Mouse (Mus musculus) stomach, embryonic 15.5 days (tissue): ENCODE data around the gene Jagn1. TPM values are rescaled to one million over a fixed set of nuclear protein-coding genes. Genes with fewer than 3 reads are reported as not detected.

Experiments used
- ATAC-seq: fragments of 200-750 bp; cut with Nextera tagmentation; 2 replicates; pipeline ENCODE4 v1.8.0; 2017; ENCODE audit warnings: low read depth, moderate number of reproducible peaks, moderate TSS enrichment; ENCODE audit not compliant: insufficient read depth, low FRiP score
- H3K27ac ChIP-seq: fragments of 300-500 bp; sonication (generic); 2 replicates; pipeline ENCODE4 v1.5.1; 2015; ENCODE audit warnings: mild to moderate bottlenecking, inconsistent platforms
- H3K27me3 ChIP-seq: fragments of 300-500 bp; sonication (generic); replicated peaks from 2 replicates; pipeline ENCODE4 v1.6.1; 2015; ENCODE audit warnings: inconsistent platforms
- H3K36me3 ChIP-seq: fragments of 300-500 bp; sonication (generic); 2 replicates; pipeline ENCODE4 v1.6.1; 2015; ENCODE audit warnings: inconsistent platforms
- H3K4me1 ChIP-seq: fragments of 300-500 bp; sonication (generic); 2 replicates; pipeline ENCODE4 v1.6.1; 2015; ENCODE audit warnings: inconsistent platforms
- H3K4me2 ChIP-seq: fragments of 300-500 bp; sonication (generic); 2 replicates; pipeline ENCODE4 v1.6.1; 2015; ENCODE audit warnings: mild to moderate bottlenecking, inconsistent platforms
- H3K4me3 ChIP-seq: fragments of 300-500 bp; sonication (generic); replicated peaks from 2 replicates; pipeline ENCODE4 v1.5.1; 2015; ENCODE audit warnings: inconsistent platforms
- H3K9ac ChIP-seq: fragments of 300-500 bp; sonication (generic); 2 replicates; pipeline ENCODE4 v1.6.1; 2015; ENCODE audit warnings: inconsistent platforms
- H3K9me3 ChIP-seq: fragments of 300-500 bp; sonication (generic); 2 replicates; pipeline ENCODE4 v1.6.1; 2016; ENCODE audit warnings: inconsistent platforms
- WGBS: fragments of 180-500 bp; shearing (Covaris S2); methylation state at CpG from one replicate; pipeline ENCODE4 v1.1.7; 2015; 5-methylcytosine and 5-hydroxymethylcytosine counted together
- polyA plus RNA-seq: library from polyadenylated mRNA; unstranded; fragments of >200 nt; fragmentation: Nextera tagmentation; extraction: Ambion mirVana; gene quantifications from 2 replicates; pipeline ENCODE4 v1.2.1, GENCODE M21; 2015

The Jagn1 gene
- 84.2 and 91.1 TPM in 2 replicates for polyA plus RNA-seq

DNA sequence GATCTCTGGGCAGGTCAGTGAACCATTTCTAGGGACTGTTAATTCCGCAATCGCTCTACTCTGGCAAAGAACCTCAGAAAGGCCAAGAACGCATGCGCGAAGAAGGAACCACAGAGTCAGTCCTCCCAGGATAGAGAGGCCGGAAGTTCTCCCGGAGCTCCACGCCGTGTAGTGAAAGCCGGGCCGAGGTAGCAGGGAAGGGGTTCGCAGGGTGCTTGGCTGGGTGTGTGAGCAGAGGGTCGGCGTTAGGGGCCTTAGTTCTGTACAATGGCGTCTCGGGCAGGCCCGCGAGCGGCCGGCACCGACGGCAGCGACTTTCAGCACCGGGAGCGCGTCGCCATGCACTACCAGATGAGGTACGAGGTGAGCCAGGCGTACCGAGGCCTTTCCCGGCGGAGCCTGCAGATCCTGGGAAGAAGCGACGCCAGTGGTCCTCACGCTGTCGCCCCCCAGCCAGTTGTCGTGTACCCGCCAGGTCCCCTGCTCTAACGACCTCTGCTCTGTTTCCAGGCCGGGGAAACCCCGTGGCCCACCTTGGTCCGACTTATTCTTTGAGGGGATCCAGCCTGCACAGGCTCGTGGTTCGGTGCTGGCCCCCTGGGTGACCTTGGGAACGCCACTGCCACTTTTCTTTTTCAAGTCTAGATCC, at the start of gene Jagn1:
TSS of gene Jagn1 (plus strand) at position 128 of the 649 bp plus-strand sequence.
- Histone ChIP-seq H3K27me3 (no peaks in the 10 kb centered on the region), H3K4me1 (no peaks in the 10 kb centered on the region), H3K36me3 (peaks cover 14% of the 10 kb centered on the region), H3K27ac (peak within 1 kb of the TSS; percentile 79), H3K9me3 (no peaks in the 10 kb centered on the region), H3K4me3 (peak within 1 kb of the TSS; percentile 99), H3K4me2 (peak within 1 kb of the TSS; percentile 79), H3K9ac (peak within 1 kb of the TSS; percentile 88)
- peak; percentile 89; the same call in 1 of the 2 replicates for ATAC-seq
- WGBS: under 1% methylated on average over 45 of the region's 45 CpGs

DNA sequence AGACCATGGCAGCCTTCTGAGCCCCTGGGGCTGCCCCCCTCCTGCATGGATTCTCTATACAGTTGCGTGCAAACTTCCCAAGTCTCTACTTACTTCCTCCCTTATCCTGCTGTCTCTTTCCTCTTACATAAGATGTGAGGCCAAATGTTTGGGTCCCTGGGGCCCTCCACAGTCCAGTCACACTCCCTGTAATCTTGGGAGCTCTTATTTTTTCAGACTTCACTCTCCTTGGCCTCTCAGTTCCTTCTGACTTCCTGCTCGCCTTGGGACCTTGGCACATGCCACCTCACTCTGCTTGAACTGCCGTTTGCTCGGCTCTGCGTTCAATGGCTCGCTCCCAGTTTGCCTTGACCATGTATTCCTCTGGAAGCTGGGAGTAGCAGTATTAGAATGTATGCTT, 48.4 kb upstream of the Jagn1 start:
- WGBS: 84% methylated on average over 6 of the region's 6 CpGs
- Histone ChIP-seq H3K4me3 (no peak overlapping the region), H3K4me1 (peaks cover 11% of the 10 kb centered on the region), H3K4me2 (no peak overlapping the region), H3K36me3 (peaks cover 22% of the 10 kb centered on the region), H3K9me3 (no peaks in the 10 kb centered on the region), H3K27me3 (no peaks in the 10 kb centered on the region), H3K27ac (no peak overlapping the region), H3K9ac (no peak overlapping the region)
- no peak for ATAC-seq

DNA sequence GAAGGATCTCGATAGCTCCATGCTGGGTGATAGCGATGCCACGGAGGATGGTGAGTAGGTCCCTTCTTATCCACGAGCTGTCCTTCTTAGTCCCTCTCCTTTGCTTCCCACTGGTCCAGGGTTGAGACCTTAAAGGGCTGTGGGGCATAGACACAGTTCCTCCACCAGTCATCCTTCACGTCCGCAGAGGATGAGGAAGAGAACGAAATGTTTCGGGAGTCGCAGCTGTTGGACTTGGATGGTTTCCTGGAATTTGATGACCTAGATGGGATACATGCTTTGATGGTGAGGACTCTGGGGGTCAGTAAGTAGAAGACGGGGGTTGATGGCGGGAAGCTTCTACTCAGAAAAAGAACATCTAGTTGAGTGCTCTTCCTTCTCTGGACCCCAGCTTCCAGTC, 47.6 kb upstream of the Jagn1 start:
- H3K9me3 ChIP-seq: no peaks in the 10 kb centered on the region
- no peaks in the 10 kb centered on the region for H3K27me3 ChIP-seq
- no peak overlapping the region for H3K9ac ChIP-seq
- no peak overlapping the region for H3K27ac ChIP-seq
- no peak overlapping the region for H3K4me3 ChIP-seq
- no peak overlapping the region for H3K4me2 ChIP-seq
- H3K36me3 ChIP-seq: peaks cover 14% of the 10 kb centered on the region
- 88% methylated on average over 11 of the region's 11 CpGs for WGBS
- no peak for ATAC-seq
- peaks cover 11% of the 10 kb centered on the region for H3K4me1 ChIP-seq

DNA sequence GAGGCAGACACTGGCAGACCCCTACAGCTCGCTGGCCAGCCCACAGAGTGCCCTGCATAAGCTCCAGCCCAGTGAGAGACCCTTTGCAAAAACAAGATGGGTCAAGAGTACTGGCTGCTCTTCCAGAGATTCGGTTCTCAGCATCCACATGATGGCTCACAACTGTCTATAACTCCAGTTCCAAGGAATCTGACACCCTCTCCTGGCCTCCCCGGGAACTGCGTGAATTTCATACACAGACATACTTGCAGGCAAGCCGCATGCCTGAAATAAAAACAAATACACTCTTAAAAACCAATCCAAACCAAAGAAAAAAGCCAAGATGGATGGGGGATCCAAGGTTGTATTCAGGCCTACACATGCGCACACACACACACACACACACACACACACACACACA, 46.9 kb upstream of the Jagn1 start:
- ATAC-seq: no peak
- Histone ChIP-seq H3K9me3 (no peaks in the 10 kb centered on the region), H3K4me2 (no peak overlapping the region), H3K27me3 (no peaks in the 10 kb centered on the region), H3K4me3 (no peak overlapping the region), H3K27ac (no peak overlapping the region), H3K9ac (no peak overlapping the region), H3K4me1 (peaks cover 11% of the 10 kb centered on the region), H3K36me3 (peaks cover 7% of the 10 kb centered on the region; the same call in 1 of the 2 replicates)
- WGBS: 92% methylated on average over 6 of the region's 6 CpGs

DNA sequence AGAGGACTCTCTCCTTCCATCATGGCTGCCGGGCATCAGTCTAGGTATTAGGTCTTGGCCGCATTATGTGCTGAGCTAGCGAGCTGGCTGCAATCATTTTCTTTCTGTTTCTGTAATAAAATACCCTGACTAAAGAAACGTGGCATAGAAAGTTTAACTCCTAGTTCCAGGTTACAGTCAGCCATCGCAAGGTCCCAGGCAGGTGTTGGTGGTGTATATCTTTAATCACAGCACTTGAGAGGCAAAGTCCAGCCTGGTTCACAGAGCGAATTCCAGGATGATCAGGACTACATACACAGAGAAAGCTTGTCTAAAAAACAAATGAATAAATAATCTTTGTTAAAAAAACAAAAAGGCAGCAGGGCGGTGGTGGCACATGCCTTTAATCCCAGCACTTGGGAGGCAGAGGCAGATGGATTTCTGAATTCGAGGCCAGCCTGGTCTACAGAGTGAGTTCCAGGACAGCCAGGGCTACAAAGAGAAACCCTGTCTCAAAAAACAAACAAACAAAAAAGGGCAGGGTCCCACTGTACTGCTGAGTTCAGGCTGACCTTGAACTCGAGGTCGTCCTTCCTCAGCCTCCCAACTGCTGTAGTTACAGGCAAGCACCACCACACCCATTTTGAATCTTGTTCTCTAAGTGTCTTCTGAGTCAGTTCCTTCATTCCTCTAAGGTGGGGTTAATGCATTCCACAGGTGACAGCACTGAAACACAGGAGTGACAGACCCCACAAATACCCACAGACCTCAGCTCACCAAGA, 45.9 kb upstream of the Jagn1 start:
- Histone ChIP-seq H3K27me3 (no peaks in the 10 kb centered on the region), H3K4me3 (no peak overlapping the region), H3K9me3 (no peaks in the 10 kb centered on the region), H3K27ac (no peak overlapping the region), H3K4me2 (no peak overlapping the region), H3K9ac (no peak overlapping the region), H3K4me1 (peaks cover 11% of the 10 kb centered on the region), H3K36me3 (0 out of 2 replicates have a peak, but pooled peaks cover 2% of the 10 kb centered on the region)
- no peak for ATAC-seq
- WGBS: 81% methylated on average over 10 of the region's 10 CpGs

DNA sequence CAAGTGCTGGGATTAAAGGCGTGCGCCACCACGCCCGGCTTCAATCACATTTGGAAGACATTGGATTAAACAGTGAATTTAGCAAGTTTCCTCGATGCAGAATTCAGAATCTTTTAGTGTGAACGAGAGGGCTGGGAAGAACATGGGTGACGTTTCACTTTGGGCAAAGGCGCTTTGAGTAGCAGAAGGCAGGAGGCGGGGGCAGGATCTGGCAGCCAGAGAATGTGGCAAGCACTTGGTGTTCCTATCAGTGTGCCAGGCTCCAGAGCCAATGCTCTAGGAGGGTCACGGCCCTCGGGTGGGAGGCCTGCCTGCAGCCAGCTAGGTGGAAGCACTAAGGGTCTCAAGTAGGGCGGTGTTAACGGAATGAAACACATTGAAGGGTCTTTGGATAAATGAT, 40.3 kb upstream of the Jagn1 start:
- ATAC-seq: no peak
- Histone ChIP-seq H3K27ac (no peak overlapping the region), H3K4me2 (no peak overlapping the region), H3K9ac (no peak overlapping the region), H3K4me1 (no peaks in the 10 kb centered on the region), H3K4me3 (no peak overlapping the region), H3K36me3 (no peaks in the 10 kb centered on the region), H3K27me3 (no peaks in the 10 kb centered on the region), H3K9me3 (no peaks in the 10 kb centered on the region)
- 89% methylated on average over 13 of the region's 13 CpGs for WGBS

DNA sequence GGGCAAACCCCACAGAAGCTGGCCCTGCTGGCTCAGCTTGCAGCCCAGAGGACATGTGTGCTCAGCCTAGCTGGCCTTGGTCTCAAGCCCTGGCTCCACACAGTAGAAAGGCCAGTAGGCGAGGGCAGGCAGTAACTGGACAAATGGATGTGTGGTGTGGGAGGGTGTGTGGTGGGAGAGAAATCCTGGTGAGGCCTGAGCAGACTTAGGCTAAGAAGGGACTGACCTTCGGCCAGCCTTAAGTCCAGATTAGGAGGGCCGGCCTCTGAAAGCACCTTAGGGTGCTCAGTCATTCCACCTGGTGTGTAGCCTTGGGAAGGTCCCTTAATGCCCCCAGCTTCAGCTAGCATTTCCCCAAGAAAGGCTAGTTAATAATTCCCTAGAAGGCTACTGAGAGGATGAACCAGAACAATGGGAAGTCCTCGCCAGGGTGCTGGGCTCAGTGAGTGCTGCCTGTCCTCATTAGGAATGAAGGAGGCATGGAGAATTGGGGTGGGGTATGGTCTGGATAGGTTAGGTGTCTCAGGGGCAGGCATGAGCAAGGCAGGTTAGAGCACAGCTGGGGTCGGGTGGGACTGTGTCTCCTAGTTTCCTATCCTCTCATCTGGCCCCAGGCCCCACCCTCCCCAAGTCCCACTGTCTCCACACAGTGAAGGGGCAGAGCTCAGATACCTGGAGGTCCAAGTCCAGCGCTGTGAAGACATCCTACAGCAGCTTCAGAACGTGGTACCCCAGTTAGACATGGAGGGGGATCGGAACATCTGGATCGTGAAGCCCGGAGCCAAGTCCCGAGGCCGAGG, 37.5 kb upstream of the Jagn1 start:
- WGBS: 72% methylated on average over 12 of the region's 12 CpGs

DNA sequence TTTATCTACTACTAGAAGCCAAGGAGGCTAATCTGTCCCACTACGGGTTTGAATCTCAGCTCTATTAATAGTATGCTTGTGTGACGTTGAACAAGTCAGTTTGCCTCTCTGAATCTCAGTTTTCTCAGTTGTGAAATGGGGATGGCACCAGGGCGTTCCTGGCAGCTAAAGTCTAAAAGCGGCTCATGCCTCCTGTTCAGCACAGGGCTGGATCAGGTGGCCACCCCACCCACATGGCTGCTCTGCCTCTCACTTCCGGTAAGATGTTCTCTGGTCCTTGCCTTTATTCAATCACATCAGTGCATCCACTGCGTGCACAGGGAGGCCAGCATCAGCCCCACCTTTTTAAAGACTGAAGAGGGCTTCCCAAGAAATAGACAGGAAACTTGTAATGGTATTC, 36.9 kb upstream of the Jagn1 start:
- Histone ChIP-seq H3K27me3 (no peaks in the 10 kb centered on the region), H3K4me3 (no peak overlapping the region), H3K9me3 (no peaks in the 10 kb centered on the region), H3K9ac (no peak overlapping the region), H3K4me2 (no peak overlapping the region), H3K27ac (no peak overlapping the region), H3K4me1 (no peaks in the 10 kb centered on the region), H3K36me3 (0 out of 2 replicates have a peak, but pooled peaks cover 2% of the 10 kb centered on the region)
- 86% methylated on average over 6 of the region's 6 CpGs for WGBS
- no peak for ATAC-seq

More for the DNA sequence above, 37.5 kb upstream of the Jagn1 start:
- Histone ChIP-seq H3K27ac (no peak overlapping the region), H3K4me3 (no peak overlapping the region), H3K4me2 (no peak overlapping the region), H3K9ac (no peak overlapping the region), H3K4me1 (no peaks in the 10 kb centered on the region), H3K27me3 (no peaks in the 10 kb centered on the region), H3K9me3 (no peaks in the 10 kb centered on the region), H3K36me3 (0 out of 2 replicates have a peak, but pooled peaks cover 2% of the 10 kb centered on the region)
- no peak for ATAC-seq

DNA sequence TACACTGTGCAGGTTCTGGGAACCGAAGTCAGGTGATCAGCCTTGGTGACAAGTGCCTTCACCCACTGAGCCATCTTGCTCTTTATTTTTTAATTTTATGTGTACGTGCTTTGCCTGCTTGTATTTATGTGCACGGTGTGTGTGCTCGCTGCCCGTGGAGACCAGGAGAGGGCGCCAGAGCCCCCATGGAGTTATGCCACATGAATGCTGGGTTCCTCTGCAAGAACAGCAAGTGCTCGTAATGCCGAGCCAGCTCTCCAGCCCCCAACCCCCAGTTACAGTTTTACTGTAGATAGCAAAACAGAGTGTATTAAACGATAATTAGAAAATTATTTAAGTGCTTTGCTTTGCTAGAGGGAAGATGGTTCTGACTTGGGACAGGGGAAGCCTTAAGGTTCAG, 35.7 kb upstream of the Jagn1 start:
- Histone ChIP-seq H3K4me2 (no peak overlapping the region), H3K36me3 (0 out of 2 replicates have a peak, but pooled peaks cover 2% of the 10 kb centered on the region), H3K4me1 (no peaks in the 10 kb centered on the region), H3K4me3 (no peak overlapping the region), H3K27ac (no peak overlapping the region), H3K9me3 (no peaks in the 10 kb centered on the region), H3K9ac (no peak overlapping the region), H3K27me3 (no peaks in the 10 kb centered on the region)
- no peak for ATAC-seq
- 78% methylated on average over 9 of the region's 9 CpGs for WGBS

DNA sequence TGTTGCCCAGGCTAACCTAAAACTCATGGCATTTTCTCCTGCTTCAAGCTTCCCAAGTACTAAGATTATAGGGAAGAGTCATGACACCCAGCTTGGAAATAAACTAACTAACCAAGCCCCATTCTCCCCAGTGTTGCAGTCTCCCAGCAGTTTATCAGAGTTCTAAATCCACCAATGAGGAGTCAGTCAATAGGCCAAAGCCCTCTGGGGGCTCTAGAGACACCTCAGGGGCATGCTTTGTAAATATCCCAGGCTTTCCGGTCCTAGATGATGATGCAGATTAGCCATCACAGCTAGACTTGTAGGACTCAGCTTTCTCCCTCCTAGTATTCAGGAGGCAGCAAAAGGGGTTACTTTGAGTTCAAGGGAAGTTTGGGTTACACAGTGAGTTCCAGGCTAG, 32.4 kb upstream of the Jagn1 start:
- H3K27me3 ChIP-seq: no peaks in the 10 kb centered on the region
- ATAC-seq: no peak
- no peaks in the 10 kb centered on the region for H3K4me1 ChIP-seq
- WGBS: 58% methylated on average over 1 of the region's 1 CpGs
- no peak overlapping the region for H3K4me3 ChIP-seq
- no peaks in the 10 kb centered on the region for H3K9me3 ChIP-seq
- no peak overlapping the region for H3K9ac ChIP-seq
- 0 out of 2 replicates have a peak, but pooled peaks cover 2% of the 10 kb centered on the region for H3K36me3 ChIP-seq
- H3K4me2 ChIP-seq: no peak overlapping the region
- no peak overlapping the region for H3K27ac ChIP-seq

DNA sequence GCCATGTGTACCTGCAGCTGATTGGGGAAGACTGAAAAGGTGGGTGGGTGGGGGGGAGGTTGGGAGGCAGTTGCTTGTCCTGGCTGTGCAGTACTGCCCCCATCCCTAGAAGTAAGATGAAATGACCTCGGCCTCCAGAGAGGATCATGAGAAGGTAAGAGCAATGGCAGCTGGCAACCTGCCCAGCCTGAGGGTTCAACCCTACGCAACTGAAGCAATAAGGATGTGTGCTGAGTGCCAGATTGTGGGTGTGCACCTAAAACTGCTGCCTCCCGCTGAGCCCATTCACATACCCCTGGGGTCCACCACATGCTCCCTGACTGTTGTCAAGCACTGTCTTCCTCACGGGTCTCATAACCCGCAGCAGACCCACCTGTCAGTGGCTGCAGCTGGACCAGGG, 26.0 kb upstream of the Jagn1 start:
- 76% methylated on average over 5 of the region's 5 CpGs for WGBS

More for the DNA sequence above, 26.0 kb upstream of the Jagn1 start:
- Histone ChIP-seq H3K4me3 (no peak overlapping the region), H3K9me3 (no peaks in the 10 kb centered on the region), H3K27ac (no peak overlapping the region), H3K4me1 (peaks cover 8% of the 10 kb centered on the region; the same call in 1 of the 2 replicates), H3K36me3 (no peaks in the 10 kb centered on the region), H3K27me3 (no peaks in the 10 kb centered on the region), H3K4me2 (no peak overlapping the region), H3K9ac (no peak overlapping the region)
- no peak for ATAC-seq
